Mouse (Mus musculus) right cerebral cortex, postnatal 4 days (tissue): Measurements from ENCODE around the gene Ntn5.

Experiments used
- DNase-seq: peaks from one replicate; pipeline ENCODE4 v3.0.0-alpha.2; 2022

Gene Ntn5

DNA sequence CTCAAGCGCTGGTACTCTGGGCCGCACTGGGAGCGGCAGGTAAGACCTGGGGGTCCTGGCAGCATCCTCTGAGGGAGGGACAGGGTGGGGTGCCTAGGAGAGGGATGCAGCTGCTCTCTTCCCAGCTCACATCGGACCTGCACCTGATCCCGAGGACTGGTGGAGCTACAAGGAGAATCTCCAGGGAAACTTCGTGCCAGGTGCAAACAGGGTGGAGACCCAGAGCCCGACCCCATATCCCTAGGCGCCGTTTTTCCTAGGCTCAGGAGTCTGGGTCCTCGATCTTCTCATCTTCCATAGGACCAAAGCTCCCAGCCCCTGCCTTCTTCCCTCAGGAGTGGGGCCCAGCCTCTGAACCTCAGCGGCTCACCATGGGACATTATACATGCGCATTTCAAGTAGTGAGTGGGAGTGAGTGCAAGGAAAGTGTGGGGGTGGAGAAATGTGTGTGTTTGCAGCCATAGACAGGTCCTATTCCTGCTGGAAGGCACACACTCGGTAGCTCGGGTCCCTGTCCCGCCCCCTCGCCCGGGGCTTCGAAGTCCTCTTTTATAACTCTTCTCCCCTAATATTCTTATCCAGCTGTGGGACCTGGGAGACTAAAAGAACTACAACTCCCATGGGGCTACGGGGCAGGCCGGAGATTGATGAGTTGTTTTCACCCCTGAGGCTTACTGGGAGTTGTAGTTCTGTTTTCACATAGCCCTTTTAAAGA, 16.6 kb downstream of the Ntn5 start:
- DNase-seq, result peak; percentile 64

DNA sequence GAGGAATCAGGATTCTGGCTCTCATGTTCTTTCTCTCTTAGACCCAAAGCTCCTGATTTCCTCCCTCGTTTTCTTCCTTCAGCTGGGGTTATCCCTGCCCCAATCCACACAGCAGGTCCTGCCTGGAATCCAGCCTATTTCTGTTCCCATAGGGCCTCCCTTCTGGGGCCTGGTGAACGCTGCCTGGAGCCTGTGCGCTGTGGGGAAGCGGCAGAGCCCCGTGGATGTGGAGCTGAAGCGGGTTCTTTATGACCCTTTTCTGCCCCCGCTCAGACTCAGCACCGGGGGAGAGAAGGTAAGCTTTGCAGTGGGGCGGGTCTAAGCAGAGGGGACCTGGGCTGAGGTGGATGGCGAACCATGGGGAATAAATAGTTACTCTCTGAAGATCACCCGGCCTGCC, 17.2 kb downstream of the Ntn5 start:
- no peak for DNase-seq

DNA sequence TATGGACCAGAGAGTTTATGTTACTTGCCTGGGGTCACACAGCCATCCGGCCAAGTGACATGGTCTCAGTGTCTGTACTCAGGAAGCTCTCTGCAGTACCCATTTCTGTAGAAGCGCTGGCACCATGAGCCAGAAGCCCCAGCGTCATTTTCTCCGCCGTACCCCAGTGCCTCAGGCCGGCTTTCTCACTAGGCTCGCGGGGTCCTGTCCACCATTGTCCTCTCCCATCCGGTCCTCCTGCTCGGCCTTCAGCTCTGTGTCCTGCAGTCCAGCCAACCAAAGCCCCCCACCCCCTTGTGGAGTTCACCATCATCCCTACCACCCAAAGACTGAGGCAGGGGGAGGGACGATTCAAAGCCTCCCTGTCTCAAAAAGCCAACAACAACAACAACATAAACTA, 17.8 kb downstream of the Ntn5 start:
- DNase-seq, result no peak

DNA sequence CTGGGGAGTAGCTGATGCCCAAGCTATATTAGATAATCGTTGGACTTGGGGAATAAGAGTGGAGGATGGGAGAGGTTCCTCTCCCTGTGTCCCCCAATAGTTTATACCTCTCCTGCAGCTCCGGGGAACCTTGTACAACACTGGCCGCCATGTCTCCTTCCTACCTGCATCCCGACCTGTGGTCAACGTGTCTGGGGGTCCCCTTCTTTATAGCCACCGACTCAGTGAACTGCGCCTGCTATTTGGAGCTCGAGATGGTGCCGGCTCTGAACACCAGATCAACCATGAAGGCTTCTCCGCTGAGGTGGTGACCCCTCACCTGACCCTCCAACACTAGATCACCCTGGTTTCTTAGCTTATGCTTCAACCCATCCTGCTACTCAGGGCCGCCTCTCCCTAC, 18.5 kb downstream of the Ntn5 start:
- no peak for DNase-seq

DNA sequence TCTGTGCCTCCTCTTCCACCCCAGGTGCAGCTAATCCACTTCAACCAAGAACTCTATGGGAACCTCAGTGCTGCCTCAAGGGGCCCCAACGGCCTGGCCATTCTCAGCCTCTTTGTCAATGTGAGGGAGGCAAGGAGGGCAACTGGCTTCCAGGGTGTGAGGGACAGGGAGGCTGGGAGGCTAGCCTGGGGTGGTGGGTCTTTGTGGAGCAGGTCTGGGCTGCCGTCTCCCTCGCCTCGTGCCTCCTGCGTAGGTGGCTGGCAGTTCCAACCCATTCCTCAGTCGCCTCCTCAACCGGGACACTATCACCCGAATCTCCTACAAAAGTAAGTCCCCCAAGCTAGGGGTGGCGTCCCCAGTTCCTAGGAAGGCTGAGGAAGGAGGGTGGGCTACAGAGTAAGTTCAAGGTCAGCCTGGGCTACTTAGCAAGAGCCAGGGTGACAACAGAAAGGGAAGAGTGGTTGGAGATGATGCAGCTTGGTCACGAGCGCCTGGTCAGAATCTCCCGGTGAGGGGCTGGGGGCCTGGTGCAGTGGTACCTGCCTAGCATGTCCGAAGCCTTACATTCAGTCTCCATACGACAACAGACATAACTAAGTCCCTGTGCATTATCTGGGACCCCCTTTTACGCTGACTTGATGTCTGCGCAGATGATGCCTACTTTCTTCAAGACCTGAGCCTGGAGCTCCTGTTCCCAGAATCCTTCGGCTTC, 19.1 kb downstream of the Ntn5 start:
- no peak for DNase-seq

DNA sequence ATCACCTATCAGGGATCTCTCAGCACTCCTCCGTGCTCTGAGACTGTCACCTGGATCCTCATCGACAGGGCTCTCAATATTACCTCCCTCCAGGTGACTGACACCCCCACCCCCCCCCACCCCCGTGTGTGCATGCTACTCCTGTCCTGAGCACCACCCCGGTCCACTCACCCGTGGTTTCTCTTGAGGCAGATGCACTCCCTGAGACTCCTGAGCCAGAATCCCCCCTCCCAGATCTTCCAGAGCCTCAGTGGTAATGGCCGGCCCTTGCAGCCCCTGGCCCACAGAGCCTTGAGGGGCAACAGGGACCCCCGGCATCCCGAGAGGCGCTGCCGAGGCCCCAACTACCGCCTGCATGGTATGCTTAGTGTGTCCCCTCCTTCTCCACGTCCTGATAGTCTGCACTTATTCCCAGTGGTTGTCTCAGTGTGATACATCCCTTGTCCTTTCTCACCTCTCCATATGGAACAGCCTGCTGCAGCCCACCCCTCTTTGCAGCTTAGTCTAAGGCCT, 19.8 kb downstream of the Ntn5 start:
- DNase-seq, result no peak

DNA sequence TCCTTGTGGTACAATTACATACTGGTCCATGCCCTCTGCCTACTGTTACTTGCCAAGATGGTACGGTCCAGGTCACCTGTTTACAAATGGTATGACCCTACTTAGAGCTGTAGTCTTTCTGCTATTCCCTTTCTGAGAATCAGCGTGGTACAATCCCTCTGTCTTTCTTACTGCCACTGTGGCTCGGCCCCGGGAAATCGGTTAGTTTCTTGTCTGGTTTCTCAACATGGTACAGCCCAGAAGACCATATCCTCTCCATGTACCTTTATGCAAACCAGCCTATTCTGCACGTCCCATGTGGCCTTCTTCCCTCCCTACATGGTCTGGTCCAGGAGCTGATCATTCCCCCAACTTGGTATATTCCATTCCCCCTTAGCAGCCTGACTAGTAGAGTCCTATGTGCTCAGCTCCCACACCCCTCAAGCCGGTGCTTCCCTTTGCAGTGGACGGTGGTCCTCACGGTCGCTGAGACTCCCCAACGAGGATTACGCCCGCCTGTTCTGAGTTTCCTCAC, 20.3 kb downstream of the Ntn5 start:
- DNase-seq, result peak; percentile 66

DNA sequence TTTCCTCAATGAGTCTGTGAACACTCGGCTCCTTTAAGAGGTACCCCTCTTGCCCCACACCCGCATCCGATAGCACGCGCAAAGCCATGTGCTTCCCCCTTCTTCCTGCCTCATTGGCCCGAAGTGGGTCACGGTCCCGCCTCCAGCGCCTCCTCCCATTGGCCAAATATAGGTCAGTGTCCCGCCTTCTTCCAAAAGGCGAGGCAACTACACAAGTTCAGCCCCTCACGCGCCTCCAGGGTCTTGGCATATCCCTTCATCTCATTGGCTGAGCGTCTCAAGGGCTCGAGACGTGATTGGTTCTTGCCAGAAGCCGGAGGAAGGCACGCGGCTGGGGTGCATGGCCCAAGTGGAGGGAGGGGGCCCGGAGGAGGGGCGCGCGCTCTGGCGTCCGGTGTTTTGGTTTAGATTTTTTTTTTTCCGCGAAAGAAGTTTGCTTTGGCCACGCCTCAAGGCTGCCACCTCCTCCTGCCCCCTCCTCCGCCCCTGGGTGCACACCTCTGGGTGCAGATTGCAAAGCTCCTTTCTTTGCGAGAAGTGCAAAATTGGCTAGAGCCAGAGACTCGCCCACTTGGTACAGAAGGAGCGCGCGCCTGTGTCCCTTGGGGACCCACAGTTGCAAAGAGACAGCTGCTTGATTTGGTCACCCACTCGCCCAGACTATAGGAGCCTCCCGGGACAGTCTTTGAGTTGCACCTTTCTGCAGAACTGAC, 21.1 kb downstream of the Ntn5 start, which contains the start of gene Dbp:
Dbp (plus strand) TSS at position 359 of the 713 bp plus-strand sequence.
- DNase-seq, result peak; percentile 92

DNA sequence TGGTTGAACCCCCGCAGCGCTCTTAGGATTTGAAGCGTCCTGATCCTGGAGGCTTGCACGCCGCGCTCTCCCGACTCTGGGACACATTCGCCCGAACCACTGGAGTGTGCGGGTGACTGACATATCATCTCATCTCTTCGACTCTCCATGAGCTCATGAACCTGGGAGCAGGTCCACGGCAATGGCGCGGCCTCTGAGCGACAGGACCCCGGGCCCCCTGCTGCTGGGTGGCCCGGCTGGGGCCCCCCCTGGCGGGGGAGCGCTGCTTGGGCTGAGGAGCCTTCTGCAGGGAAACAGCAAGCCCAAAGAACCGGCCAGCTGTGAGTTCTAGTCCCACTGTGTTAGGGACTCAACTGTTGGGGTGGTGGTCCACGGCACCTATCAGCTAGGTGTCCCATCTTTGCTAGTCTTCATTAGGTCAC, 21.6 kb downstream of the Ntn5 start:
- no peak for DNase-seq

DNA sequence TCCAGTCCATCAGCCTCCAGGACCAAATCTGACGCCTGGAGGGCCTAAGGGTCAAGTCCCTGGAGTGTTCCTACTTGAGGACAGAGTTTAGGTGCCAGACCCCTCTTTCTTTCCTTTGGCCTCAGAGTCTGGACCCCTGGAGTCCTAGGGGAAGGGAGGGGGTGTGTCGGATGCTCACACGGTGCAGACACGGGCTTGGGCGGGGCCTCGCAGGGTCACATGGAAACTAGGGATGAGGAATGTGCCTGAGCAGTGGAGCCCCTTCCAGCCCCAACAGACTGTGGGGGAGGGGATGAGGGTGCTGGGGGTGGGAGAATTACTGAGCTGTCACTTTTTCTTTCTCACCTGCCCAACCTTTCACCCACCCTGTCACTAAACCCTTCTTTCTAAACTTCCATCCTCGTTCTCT, 22.1 kb downstream of the Ntn5 start:
- DNase-seq, result peak; percentile 68

DNA sequence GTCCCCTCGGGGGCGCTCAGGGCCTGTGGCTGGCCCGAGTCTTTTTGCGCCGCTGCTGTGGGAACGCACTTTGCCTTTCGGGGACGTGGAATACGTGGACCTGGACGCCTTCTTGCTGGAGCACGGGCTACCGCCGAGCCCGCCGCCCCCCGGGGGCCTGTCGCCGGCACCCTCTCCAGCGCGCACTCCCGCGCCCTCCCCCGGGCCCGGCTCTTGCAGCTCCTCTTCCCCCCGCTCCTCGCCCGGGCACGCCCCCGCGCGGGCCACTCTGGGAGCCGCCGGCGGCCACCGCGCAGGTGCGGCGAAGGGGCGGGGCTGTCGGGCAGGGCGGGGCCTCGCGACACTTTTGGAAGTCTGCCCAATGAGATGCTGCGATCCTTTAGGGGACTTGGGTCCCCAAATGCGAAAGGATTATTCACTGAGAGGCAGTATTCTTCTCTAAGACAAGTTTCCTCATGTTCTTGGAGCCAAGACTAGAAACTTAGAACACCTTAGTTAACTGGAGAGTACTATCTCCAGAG, 23.0 kb downstream of the Ntn5 start:
- DNase-seq, result peak; percentile 85

DNA sequence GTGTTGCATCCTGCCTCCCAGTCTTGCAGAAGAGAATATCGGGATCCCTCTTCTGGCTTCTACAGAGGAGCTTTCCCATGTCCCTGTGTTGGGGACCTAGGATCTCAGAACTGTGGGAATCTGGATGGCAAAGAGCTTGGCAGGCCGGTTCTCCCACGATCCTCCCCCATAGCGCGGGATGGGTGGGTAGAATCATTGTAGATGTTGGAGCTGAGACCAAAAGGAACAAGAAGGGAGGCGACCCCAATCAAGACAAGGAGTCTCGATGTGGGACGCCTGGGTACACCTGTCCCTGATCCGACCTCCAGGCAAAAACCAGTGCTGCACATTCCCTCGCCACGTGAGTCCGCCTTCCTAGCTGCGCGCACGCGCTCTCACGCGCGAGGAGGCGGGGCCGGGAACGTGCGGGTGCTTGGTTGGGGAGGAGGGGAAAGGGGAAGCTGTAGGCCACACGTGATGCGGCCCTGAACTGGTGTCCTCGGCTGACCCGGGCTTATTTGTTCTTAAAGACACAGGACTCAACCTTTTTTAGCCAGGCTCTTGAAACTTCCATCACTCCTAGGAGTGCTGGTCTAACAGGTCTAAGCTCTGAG, 23.6 kb downstream of the Ntn5 start:
- DNase-seq, result peak; percentile 92

DNA sequence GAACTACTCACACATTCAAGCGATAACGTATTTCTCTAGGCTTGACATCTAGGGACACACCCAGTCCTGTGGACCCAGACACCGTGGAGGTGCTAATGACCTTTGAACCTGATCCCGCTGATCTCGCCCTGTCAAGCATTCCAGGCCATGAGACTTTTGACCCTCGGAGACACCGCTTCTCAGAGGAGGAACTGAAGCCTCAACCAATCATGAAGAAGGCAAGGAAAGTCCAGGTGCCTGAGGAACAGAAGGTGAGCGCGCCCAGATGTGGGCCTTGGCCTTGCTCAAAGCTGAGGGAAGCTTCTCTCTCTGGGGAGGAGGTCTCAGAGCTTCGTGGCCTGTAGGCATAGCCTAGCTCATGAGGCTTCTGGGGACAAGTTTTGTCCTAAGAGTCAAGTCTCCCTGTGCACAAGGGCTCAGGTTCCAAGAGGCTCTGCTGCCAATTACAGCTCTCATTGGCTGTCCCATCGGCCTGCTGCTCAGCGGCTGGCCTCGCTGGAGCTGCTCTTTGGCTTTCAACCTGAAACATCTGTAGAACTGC, 24.5 kb downstream of the Ntn5 start:
- DNase-seq, result no peak

DNA sequence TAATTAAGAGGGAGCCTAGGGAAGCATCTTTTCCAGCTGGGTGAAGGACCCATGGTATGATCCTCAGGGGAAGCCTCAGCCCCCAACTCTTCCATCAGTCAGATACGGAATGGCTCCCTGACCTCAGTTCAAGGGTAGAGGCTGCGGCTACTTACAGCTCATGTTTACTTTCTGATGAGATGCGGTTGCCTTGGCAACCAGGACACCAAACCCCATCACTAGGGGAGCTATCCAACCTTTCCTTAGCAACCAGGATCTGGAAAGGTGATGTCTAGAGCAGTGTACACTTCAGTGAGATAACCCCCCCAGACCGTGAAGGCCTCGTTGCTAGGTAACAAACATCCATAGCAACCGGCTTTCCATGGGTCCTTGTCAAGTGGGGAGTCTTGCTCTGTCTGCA, 25.2 kb downstream of the Ntn5 start:
- DNase-seq, result no peak

DNA sequence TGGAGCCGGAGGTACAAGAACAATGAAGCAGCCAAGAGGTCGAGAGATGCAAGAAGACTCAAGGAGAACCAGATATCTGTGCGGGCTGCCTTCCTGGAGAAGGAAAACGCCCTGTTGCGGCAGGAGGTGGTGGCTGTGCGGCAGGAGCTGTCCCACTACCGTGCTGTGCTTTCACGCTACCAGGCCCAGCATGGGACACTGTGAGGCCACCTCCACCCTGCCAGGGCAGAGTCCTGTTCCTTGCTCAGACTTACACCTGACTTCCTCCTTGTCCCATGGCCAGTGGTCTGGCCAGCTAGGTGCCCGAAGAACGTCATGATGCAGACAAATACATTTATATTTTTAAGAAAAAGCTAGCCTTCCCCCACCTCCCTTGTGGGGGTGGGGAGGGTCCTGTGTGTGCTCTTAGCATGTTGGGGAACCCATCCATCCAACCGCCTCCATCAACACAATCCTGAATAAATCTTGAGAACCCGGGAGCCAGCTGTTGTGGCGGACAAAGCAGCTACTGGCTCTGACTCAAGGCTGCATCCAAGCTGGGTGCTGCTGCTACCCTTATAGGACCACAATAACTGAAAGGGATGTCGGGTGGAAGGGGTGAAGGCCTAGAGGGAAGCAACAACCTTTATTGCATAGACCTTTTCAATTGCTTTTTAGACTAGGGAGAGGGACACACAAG, 26.0 kb downstream of the Ntn5 start:
- DNase-seq, result no peak

DNA sequence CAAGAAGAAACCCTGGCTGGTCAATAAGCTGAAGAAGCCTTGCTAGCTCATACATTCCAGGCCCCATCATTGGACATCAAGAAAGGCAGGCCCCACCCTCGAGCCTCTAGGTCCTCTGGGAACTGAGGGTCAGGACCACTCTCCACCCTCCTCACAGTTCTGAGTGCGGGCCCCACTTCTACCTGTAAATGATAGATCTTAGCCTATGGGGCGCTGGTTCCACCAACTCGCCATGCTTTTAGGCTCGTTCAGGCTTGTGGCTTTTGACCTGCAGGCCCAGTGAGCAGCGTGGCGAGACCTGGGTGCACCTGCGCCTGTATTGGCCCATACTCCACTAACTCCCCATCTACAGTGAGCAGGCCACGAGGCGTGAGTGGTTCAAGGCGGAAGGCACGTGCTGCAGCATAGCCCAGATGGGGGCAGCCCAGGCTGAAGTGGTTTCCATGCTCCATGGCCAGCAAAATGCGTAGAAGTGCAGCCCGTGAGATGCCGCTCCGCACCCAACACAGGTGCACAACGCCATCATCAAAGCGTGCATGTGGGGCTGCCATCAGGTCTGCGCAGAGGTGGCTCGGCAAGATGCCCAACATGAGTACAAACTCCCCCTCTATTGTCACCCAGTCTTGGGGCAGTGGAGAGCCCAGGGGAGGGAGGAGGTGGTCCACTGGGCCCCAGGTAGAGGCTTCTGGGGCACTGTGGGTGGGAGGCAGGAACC, 26.8 kb downstream of the Ntn5 start:
- DNase-seq, result no peak

DNA sequence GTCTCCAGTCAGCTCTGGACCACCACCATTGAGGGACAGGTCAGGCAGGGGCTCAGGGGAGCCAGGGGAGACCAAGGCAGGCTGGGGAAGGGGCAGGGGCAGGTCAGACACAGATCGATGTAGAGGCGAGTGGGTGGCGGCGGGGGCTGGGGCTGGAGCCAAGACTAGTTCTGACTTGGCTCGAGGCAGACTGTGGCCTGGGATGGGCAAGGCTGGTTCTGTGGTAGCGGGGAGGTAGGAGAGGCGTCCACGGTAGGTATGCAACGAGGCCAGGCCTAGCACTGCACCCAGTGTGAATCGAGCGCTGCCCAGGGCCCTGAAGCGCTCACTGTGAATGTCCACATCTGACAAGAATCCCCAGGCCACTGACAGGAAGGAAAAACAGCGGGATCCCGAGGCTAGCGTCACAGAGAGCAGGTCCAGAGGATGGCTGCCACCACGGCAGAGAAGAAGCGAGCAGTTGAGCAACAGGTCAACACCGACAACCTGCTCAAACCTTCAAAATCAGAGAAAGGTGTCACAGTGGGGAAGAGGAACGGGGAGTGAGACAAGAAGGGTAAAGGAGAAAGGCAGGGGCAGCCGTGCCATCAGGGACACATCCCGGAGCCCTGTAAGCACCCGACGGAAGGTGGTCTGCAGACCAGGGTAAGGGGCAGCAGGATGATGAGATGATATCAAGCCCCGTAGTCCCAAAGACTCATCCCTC, 27.6 kb downstream of the Ntn5 start:
- no peak for DNase-seq

DNA sequence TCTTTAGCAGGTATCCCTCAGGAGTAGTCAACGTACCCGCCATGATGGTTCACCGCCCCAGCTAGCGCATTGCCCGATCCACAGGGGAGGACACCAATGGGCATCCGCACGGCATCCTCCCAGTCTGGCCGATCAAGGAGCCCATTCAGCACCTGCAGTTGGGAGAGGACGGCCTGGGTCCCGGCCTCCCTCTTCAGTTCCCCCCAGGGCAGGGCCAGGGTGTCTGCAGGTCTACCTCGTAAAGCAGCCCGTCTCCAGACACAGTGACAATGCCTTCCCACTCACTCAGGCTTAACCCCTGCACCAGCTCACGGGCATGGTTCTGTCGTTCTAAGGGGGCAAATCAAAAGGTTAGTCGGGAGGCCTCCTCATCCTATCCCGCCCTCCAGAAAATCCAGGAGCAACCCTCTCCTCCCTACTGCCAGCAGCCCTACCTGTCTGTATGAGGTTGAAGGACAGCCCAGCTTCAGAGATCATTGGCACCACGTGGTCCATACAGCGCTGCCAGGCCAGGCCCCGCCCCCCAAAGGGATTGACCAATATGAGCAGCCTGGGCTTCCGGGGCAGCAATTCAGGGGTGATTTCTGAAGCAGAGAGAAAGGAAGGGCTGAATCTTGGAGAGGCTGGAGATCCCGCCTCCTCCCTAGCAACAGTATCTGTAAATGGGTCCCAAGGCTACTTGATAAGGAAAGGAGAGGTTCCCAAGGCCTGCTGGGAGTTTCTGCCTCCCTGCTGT, 28.4 kb downstream of the Ntn5 start:
- no peak for DNase-seq

DNA sequence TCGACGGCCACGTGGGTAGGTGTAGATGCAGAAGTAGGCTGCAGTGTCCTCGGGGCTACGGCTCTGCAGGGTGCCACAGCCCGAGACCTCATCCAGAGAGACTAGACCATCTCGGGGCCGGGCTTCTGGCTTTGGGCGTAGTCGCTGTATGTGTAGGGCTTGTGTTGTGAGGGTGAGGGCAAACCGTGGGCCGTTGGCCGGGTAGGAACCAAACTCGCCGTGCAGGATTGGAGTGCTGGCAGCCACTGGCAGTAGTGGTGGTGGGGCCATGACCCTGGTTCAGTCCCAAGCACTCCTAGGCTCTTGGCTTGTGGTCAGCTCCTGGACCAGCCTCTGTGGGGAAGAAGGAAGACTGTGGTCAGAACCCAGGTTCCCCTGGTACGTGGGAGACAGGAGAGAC, 29.6 kb downstream of the Ntn5 start:
- no peak for DNase-seq
